Mouse (Mus musculus) stomach, embryonic 14.5 days (tissue): ENCODE measurements at regions not wholly inside any gene's neighbourhood (a gene's known extent, or its start where the extent isn't known, plus 50 kb on each side); places are given as distances from the start of the nearest gene placed in this dataset.

Experiments
- ATAC-seq: fragments of 200-750 bp; cut with Nextera tagmentation; 2 replicates; pipeline ENCODE4 v1.8.0; 2017; ENCODE audit warnings: low read depth, moderate TSS enrichment; ENCODE audit not compliant: insufficient number of reproducible peaks, insufficient read depth, low FRiP score
- H3K27ac ChIP-seq: fragments of 300-500 bp; sonication (generic); 2 replicates; pipeline ENCODE4 v1.5.1; 2014; ENCODE audit warnings: mild to moderate bottlenecking, low read length, moderate library complexity, mixed read lengths
- H3K27me3 ChIP-seq: fragments of 300-500 bp; sonication (generic); 2 replicates; pipeline ENCODE4 v1.6.1; 2014; ENCODE audit warnings: low read length, control low read depth, mixed read lengths; ENCODE audit not compliant: control insufficient read depth, insufficient read depth
- H3K36me3 ChIP-seq: fragments of 300-500 bp; sonication (generic); 2 replicates; pipeline ENCODE4 v1.6.1; 2014; ENCODE audit warnings: mild to moderate bottlenecking, control low read depth, low read length, moderate library complexity, mixed read lengths; ENCODE audit not compliant: control insufficient read depth, insufficient read depth
- H3K4me1 ChIP-seq: fragments of 300-500 bp; sonication (generic); 2 replicates; pipeline ENCODE4 v1.6.1; 2014; ENCODE audit warnings: low read length, control low read depth, mixed read lengths; ENCODE audit not compliant: control insufficient read depth, insufficient read depth
- H3K4me2 ChIP-seq: fragments of 300-500 bp; sonication (generic); replicated peaks from 2 replicates; pipeline ENCODE4 v1.6.1; 2014; ENCODE audit warnings: low read depth, low read length, control low read depth
- H3K4me3 ChIP-seq: fragments of 300-500 bp; sonication (generic); 2 replicates; pipeline ENCODE4 v1.5.1; 2014; ENCODE audit warnings: low read depth, low read length, control low read depth
- H3K9ac ChIP-seq: fragments of 300-500 bp; sonication (generic); replicated peaks from 2 replicates; pipeline ENCODE4 v1.6.1; 2014; ENCODE audit warnings: low read depth, mild to moderate bottlenecking, control low read depth, low read length, moderate library complexity, mixed read lengths
- H3K9me3 ChIP-seq: fragments of 300-500 bp; sonication (generic); 2 replicates; pipeline ENCODE4 v1.6.1; 2016; ENCODE audit warnings: low read depth, low read length, control low read depth; ENCODE audit not compliant: control insufficient read depth
- WGBS: fragments of 180-500 bp; shearing (Covaris S2); extraction: QIAGEN DNeasy Blood & Tissue Kit; methylation state at CpG from one replicate; pipeline ENCODE4 v1.1.7; 2014; 5-methylcytosine and 5-hydroxymethylcytosine counted together

DNA sequence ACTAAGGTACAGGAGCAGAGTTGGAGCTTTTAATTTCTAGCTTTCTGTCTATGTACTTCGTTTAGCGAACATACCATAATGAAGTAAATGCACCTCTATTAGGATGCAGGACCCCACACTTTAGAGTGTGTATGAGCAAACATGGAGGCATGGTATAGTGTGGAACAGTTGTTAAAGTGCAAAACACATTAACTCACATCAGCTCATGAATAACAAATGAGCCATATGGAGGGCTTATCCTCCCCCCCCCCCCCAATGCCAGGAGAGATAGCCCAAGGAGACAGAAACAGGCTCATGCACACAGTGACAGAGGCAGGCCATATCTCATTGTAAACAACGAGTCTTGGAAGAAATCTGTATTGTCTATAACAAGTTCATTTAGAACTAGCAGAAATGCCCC, 270.9 kb upstream of the Sall1 start:
- no peak overlapping the region for H3K27ac ChIP-seq
- peaks cover 5% of the 10 kb centered on the region; the same call in 1 of the 2 replicates for H3K4me1 ChIP-seq
- 95% methylated on average over 3 of the region's 3 CpGs for WGBS
- no peaks in the 10 kb centered on the region for H3K9me3 ChIP-seq
- no peak overlapping the region for H3K9ac ChIP-seq
- no peak overlapping the region for H3K4me3 ChIP-seq
- H3K36me3 ChIP-seq, result no peaks in the 10 kb centered on the region
- no peak overlapping the region for H3K4me2 ChIP-seq
- no peak for ATAC-seq
- no peaks in the 10 kb centered on the region for H3K27me3 ChIP-seq

DNA sequence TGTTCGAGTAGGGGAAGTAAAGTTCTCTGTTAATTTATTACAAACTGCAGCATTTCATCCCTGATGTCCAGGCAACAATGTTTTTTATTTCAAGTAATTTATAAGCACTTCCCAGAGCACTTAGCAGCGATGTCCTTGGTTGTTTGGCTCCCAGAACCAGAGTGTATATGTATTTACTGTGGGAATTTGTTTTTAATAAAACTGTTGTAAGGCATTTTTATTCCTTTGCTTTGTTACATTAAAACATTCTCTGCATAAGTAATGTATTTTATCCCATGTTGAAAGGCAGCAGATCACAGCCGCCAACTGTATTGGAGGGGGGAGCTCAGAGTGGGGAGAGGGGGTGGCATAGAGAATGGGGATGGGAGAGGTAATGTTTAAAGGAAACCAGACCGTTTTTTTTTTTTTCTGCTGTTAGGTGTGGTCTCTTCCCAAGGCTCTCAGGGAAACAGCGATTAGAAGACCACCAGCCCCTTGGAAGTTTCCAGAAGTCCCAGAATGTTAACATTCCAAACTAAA, 266.8 kb upstream of the Sall1 start:
- no peak overlapping the region for H3K27ac ChIP-seq
- H3K9me3 ChIP-seq, result no peaks in the 10 kb centered on the region
- H3K36me3 ChIP-seq, result no peaks in the 10 kb centered on the region
- no peaks in the 10 kb centered on the region for H3K4me1 ChIP-seq
- no peak for ATAC-seq
- H3K4me3 ChIP-seq, result no peak overlapping the region
- H3K9ac ChIP-seq, result no peak overlapping the region
- H3K27me3 ChIP-seq, result no peaks in the 10 kb centered on the region
- H3K4me2 ChIP-seq, result no peak overlapping the region
- WGBS, result 29% methylated on average over 5 of the region's 5 CpGs

DNA sequence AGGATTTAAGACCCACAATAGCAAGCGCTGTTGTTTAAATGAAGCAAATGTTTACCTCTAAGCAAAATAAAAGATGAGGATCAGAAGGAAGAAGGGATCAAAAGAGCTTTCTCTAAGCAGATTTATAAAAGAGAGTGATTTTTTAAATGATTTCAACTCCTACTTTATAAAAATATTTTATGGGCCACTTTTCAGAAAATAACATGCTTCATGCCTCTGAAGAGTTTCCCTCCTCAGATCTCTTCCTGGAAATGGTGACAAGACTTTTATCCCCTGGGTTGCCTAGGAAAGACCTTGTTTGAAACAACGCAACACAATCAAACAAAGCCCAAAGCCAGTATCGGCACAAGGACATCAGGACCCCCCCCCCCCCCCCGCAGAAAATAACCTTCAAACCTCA, 265.6 kb upstream of the Sall1 start:
- Histone ChIP-seq H3K36me3 (no peaks in the 10 kb centered on the region), H3K4me2 (no peak overlapping the region), H3K9me3 (no peaks in the 10 kb centered on the region), H3K27me3 (no peaks in the 10 kb centered on the region), H3K4me1 (no peaks in the 10 kb centered on the region), H3K4me3 (no peak overlapping the region), H3K27ac (no peak overlapping the region), H3K9ac (no peak overlapping the region)
- no peak for ATAC-seq
- 17% methylated on average over 4 of the region's 4 CpGs for WGBS

DNA sequence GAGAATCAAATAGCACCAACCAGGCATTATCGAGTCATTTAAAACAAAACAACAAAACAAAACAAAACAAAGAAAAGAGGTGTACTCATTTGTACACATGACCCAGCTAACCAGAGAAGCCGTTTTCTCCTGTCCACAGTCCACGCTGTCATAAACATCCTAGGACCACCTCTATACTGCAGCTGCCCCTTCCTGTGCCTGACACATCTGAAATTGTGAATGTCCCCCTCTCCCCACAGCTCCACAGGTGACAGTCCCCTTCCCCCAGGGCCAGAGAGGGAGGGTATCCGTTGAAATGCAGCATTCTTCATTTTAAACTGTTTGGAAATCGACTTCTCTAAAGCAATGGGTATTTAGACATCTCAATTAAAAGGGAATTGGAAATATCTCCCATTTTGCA, 265.0 kb upstream of the Sall1 start:
- WGBS, result 44% methylated on average over 5 of the region's 5 CpGs
- no peaks in the 10 kb centered on the region for H3K4me1 ChIP-seq

DNA sequence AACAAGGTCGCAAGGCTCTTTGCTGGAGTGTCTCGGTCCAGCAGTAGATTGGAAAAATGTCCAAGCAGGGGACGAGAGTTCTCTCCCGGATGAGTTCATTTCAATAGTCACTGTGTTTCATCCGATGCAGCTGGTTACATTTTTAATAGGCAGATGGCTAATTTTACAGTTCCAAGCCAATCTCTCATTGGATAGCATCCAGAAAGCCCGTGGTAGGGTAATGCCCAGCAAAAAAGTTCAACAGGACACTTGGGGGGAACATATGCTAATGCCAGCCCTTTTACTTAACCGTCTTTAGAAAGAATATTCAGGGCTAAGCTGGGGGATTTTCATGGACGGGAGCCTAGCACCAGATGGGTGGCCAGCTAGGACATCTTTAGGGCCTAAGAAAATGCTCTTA, 264.6 kb upstream of the Sall1 start:
- no peak overlapping the region for H3K27ac ChIP-seq
- H3K4me2 ChIP-seq, result no peak overlapping the region
- no peaks in the 10 kb centered on the region for H3K9me3 ChIP-seq
- no peaks in the 10 kb centered on the region for H3K36me3 ChIP-seq
- H3K27me3 ChIP-seq, result no peaks in the 10 kb centered on the region
- 51% methylated on average over 8 of the region's 8 CpGs for WGBS
- H3K4me3 ChIP-seq, result no peak overlapping the region
- no peak for ATAC-seq
- no peaks in the 10 kb centered on the region for H3K4me1 ChIP-seq
- no peak overlapping the region for H3K9ac ChIP-seq

More for the DNA sequence above, 265.0 kb upstream of the Sall1 start:
- Histone ChIP-seq H3K9me3 (no peaks in the 10 kb centered on the region), H3K36me3 (no peaks in the 10 kb centered on the region), H3K4me3 (no peak overlapping the region), H3K27ac (no peak overlapping the region), H3K4me2 (no peak overlapping the region), H3K9ac (no peak overlapping the region), H3K27me3 (no peaks in the 10 kb centered on the region)
- no peak for ATAC-seq

DNA sequence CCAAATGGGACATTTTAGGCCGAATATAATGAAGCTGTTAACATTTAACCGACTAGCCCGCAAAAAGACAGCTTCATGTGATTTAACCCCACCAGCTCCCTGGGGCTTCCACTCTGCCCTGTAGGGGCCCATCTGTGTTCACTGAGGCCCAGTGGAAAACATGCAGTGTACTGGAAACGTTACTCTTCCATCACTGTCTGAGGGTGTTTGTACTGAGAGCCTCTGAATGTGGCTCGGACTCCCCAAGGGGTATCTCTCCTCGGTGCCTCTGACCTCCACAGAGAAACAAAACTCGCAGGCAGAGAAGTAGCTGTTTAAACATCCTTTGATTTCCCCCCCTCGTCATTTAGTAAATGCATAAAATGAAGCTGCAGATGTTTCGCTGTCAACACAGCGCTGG, 263.6 kb upstream of the Sall1 start:
- Histone ChIP-seq H3K9ac (no peak overlapping the region), H3K4me2 (no peak overlapping the region), H3K9me3 (no peaks in the 10 kb centered on the region), H3K27me3 (no peaks in the 10 kb centered on the region), H3K36me3 (no peaks in the 10 kb centered on the region), H3K4me1 (no peaks in the 10 kb centered on the region), H3K4me3 (no peak overlapping the region), H3K27ac (no peak overlapping the region)
- ATAC-seq, result no peak
- WGBS, result 32% methylated on average over 10 of the region's 10 CpGs

DNA sequence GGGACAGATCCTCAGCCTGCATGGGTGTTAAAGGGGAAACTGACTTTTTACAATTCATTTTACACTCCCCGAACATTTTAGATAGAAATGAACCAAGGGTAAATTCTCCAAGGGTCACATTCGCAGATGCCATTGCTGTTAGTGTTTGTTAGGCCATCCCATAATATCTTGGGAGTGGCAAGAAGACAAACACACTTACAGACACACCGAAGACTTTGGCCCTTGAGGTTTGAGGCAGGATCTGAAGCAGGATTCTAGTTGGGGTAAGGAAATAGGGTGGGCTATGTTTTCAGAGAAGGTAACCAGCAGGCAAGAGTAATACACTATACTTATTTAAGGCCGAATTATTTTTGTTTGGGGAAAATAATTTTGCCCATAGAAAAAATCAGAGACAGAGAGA, 263.1 kb upstream of the Sall1 start:
- no peak overlapping the region for H3K4me2 ChIP-seq
- H3K4me1 ChIP-seq, result no peaks in the 10 kb centered on the region
- H3K9me3 ChIP-seq, result no peaks in the 10 kb centered on the region
- no peak overlapping the region for H3K4me3 ChIP-seq
- WGBS, result 70% methylated on average over 4 of the region's 4 CpGs
- no peak overlapping the region for H3K27ac ChIP-seq
- ATAC-seq, result no peak
- no peaks in the 10 kb centered on the region for H3K27me3 ChIP-seq
- no peaks in the 10 kb centered on the region for H3K36me3 ChIP-seq
- H3K9ac ChIP-seq, result no peak overlapping the region

DNA sequence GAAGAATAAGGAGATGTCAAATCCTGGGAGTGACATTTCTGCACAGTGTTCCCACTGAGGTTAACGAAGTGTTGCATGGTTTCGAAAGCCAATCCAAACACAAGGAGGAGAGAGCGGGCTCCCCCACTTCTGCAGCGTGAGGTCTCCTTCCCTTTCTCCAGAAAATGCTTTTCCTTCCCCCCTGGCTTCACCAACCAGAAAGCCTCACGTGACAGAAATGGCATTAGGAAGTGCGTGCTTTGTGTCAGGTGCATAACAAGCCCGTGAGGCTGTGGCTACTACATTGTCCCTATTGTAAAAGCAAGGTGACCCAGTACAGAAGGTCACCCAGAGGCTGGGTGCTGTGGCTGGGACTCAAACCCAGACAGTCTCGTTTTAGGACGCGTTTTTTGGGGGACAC, 260.2 kb upstream of the Sall1 start:
- 75% methylated on average over 10 of the region's 10 CpGs for WGBS
- no peak for ATAC-seq
- Histone ChIP-seq H3K4me1 (no peaks in the 10 kb centered on the region), H3K27ac (no peak overlapping the region), H3K4me2 (no peak overlapping the region), H3K4me3 (no peak overlapping the region), H3K27me3 (no peaks in the 10 kb centered on the region), H3K9ac (no peak overlapping the region), H3K36me3 (no peaks in the 10 kb centered on the region), H3K9me3 (no peaks in the 10 kb centered on the region)

DNA sequence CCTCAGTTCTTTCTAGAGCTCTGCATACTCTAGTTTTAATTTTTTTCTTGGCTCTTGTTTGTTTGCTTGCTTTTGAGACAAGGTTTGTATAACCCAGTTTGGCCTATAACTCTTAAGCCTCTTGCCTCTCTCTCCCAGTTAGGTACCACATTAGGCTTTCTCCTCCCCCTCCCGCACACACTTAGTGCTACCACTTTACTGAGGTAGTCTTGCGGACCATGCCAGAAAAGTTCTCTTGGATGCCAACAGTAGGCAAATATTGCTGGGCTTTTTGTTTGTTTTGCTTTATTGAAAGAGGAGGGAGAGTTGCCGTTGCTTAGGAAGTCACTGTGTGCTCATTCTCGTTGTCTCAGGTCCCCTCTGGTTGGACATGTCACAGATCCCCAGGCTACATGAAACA, 259.4 kb upstream of the Sall1 start:
- Histone ChIP-seq H3K27me3 (no peaks in the 10 kb centered on the region), H3K9ac (no peak overlapping the region), H3K4me1 (no peaks in the 10 kb centered on the region), H3K27ac (no peak overlapping the region), H3K9me3 (no peaks in the 10 kb centered on the region), H3K4me2 (no peak overlapping the region), H3K36me3 (no peaks in the 10 kb centered on the region), H3K4me3 (no peak overlapping the region)
- ATAC-seq, result no peak
- WGBS, result 70% methylated on average over 4 of the region's 4 CpGs
